Mouse (Mus musculus): ENCODE data around the gene Bhlha9.

DNA sequence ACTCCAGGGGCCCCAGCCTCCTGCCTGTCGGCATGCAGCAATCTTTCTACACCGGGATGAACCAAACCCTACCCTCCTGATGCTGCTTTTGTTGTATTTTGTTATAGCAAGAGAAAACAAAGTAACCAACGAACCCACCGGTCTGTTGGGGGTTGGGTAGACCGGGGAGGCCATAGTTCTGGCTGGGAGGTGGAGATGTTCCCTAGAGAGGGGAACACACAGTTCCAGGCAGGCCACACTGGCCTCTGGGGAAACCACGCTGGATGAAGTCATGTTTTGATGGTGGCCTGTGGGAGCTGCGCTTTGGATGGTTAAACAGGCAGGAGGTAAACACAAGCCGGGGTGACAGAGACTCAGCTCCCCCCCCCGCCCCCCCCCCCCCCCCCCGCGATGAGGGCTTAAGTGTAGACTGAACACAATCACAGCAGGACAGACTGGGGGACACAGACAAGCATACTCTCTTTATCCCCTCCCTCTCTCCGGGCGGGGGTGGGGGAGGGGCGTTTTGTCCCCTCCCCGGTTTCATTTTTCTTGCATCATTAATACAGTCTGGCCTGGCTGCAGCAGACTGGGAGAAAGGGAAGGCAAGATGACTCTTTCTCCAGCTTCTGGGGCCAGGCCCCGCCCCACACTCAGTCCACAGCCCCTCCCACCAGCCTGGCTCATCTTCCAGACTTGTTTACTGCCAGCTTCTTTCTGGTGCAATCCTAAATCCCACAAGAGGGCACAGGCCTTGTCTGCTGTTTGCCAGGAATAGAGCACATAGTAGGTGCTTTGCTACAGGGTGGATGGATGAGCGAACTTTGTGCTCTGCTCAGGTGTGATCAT is 37.6 kb downstream of the Bhlha9 start:
- TF ChIP-seq CTCF (IDR thresholded peaks at IDR 0.05; ENCODE audit: insufficient read depth, low read length) (no peak), POLR2A (IDR thresholded peaks at IDR 0.05; ENCODE audit: borderline replicate concordance, extremely low read depth, low read depth, low read length) (no peak)

Data from lung, adult 2 months (tissue).